Mouse (Mus musculus) liver, embryonic 14.5 days (tissue): ENCODE results near the gene Apba2. TPM values are rescaled to one million over a fixed set of nuclear protein-coding genes. Genes with fewer than 3 reads are reported as not detected.

Source experiments
- ATAC-seq: fragments of 200-750 bp; cut with Nextera tagmentation; 2 replicates; pipeline ENCODE4 v1.8.0; 2017; ENCODE audit warnings: moderate number of reproducible peaks, mild to moderate bottlenecking, moderate library complexity; ENCODE audit not compliant: insufficient read depth
- DNase-seq, 3 experiments: peaks; one replicate each; pipeline ENCODE4 v3.0.0-alpha.2; 2012 to 2013; ENCODE audit warnings: low read depth in 3 of 3, low spot score in 3 of 3
- H3K27ac ChIP-seq: fragments of 300-500 bp; sonication (generic); 2 replicates; pipeline ENCODE4 v1.5.1; 2014; ENCODE audit warnings: moderate library complexity, mild to moderate bottlenecking, control low read depth, inconsistent platforms
- H3K27me3 ChIP-seq: fragments of 300-500 bp; sonication (generic); 2 replicates; pipeline ENCODE4 v1.6.1; 2014; ENCODE audit warnings: mild to moderate bottlenecking, low read length, moderate library complexity; ENCODE audit not compliant: control insufficient read depth, insufficient read depth
- H3K36me3 ChIP-seq: fragments of 300-500 bp; sonication (generic); replicated peaks from 2 replicates; pipeline ENCODE4 v1.6.1; 2014; ENCODE audit warnings: low read depth; ENCODE audit not compliant: control insufficient read depth, insufficient read depth
- H3K4me1 ChIP-seq, 2 experiments: fragments of 200-500 bp in 1 of 2; fragments of 300-500 bp in 1 of 2; sonication (generic) in 1 of 2; replicated peaks; 2 replicates each; pipeline ENCODE4 v1.6.1; 2012 to 2014; ENCODE audit warnings: antibody characterized with exemption in 1 of 2, inconsistent platforms in 1 of 2, low read length in 1 of 2; ENCODE audit not compliant: control insufficient read depth in 2 of 2, insufficient read depth in 2 of 2
- H3K4me2 ChIP-seq: fragments of 300-500 bp; sonication (generic); 2 replicates; pipeline ENCODE4 v1.6.1; 2014; ENCODE audit warnings: low read depth, mild to moderate bottlenecking, control low read depth, moderate library complexity
- H3K4me3 ChIP-seq, 2 experiments: fragments of 200-500 bp in 1 of 2; fragments of 300-500 bp in 1 of 2; sonication (generic) in 1 of 2; 2 replicates each; pipeline ENCODE4 v1.5.1; 2012 to 2014; ENCODE audit warnings: low read depth in 2 of 2, low read length in 2 of 2, mild to moderate bottlenecking in 2 of 2, control low read depth in 1 of 2, inconsistent platforms in 1 of 2, moderate library complexity in 1 of 2; ENCODE audit not compliant: insufficient read depth in 1 of 2
- H3K9ac ChIP-seq: fragments of 300-500 bp; sonication (generic); replicated peaks from 2 replicates; pipeline ENCODE4 v1.6.1; 2014; ENCODE audit warnings: mild to moderate bottlenecking, control low read depth, moderate library complexity
- H3K9me3 ChIP-seq: fragments of 300-500 bp; sonication (generic); 2 replicates; pipeline ENCODE4 v1.6.1; 2016; ENCODE audit warnings: low read length, mixed read lengths; ENCODE audit not compliant: control insufficient read depth
- CTCF ChIP-seq: IDR thresholded peaks from 2 replicates; pipeline ENCODE4 v1.5.1; 2016; ENCODE audit warnings: antibody characterized with exemption, low read depth, control low read depth
- EP300 ChIP-seq: IDR thresholded peaks from 2 replicates; pipeline ENCODE4 v1.6.1; 2016; ENCODE audit warnings: antibody characterized with exemption, low read depth
- WGBS: fragments of 180-500 bp; shearing (Covaris S2); extraction: QIAGEN DNeasy Blood & Tissue Kit; methylation state at CpG from one replicate; pipeline ENCODE4 v1.1.7; 2014; ENCODE audit not compliant: insufficient replicate concordance; 5-methylcytosine and 5-hydroxymethylcytosine counted together
- polyA plus RNA-seq, 2 experiments: library from polyadenylated mRNA; depleted of rRNA in 1 of 2; stranded (reverse) in 1 of 2; unstranded in 1 of 2; fragments of >200 nt; fragmentation: Nextera tagmentation in 1 of 2; extraction: Ambion mirVana in 1 of 2; gene quantifications; 2 replicates each; pipeline versions ENCODE4 v1.2.1 to v1.2.3; 2012 to 2014

The Apba2 gene
- polyA plus RNA-seq, 2 experiments, result 0.02 TPM; not detected in 1

GRCm38 (mm10) chr7:64725967-64726695, 224.6 kb downstream of the Apba2 start:
- Histone ChIP-seq H3K4me2 (no peak overlapping the region), H3K4me3 (no peak overlapping the region), H3K9me3 (no peaks in the 10 kb centered on the region), H3K27ac (no peak overlapping the region), H3K9ac (no peak overlapping the region), H3K4me1 (no peaks in the 10 kb centered on the region), H3K27me3 (no peaks in the 10 kb centered on the region), H3K36me3 (no peaks in the 10 kb centered on the region)
- WGBS, result 44% methylated on average over 6 of the region's 6 CpGs
- no peak for ATAC-seq
- TF ChIP-seq EP300, result no peak
- TF ChIP-seq CTCF, result no peak
- no peak for DNase-seq

- Histone ChIP-seq H3K9ac (no peak overlapping the region), H3K9me3 (no peaks in the 10 kb centered on the region), H3K4me2 (no peak overlapping the region), H3K4me3 (no peak overlapping the region), H3K4me1 (no peaks in the 10 kb centered on the region), H3K27me3 (no peaks in the 10 kb centered on the region), H3K36me3 (no peaks in the 10 kb centered on the region), H3K27ac (no peak overlapping the region)
- DNase-seq, result no peak
- TF ChIP-seq CTCF (no peak), EP300 (no peak)
- no peak for ATAC-seq
- WGBS, result 53% methylated on average over 5 of the region's 5 CpGs
These were observed 226.7 kb downstream of the Apba2 start for GRCm38 (mm10) chr7:64728181-64728591.

GRCm38 (mm10) chr7:64728816-64729215, 227.3 kb downstream of the Apba2 start:
- Histone ChIP-seq H3K9ac (no peak overlapping the region), H3K4me3 (no peak overlapping the region), H3K36me3 (no peaks in the 10 kb centered on the region), H3K4me2 (no peak overlapping the region), H3K27ac (no peak overlapping the region), H3K4me1 (no peaks in the 10 kb centered on the region), H3K27me3 (no peaks in the 10 kb centered on the region), H3K9me3 (no peaks in the 10 kb centered on the region)
- ATAC-seq (no peak), DNase-seq (no peak)
- 40% methylated on average over 3 of the region's 3 CpGs for WGBS
- TF ChIP-seq EP300, result no peak
- TF ChIP-seq CTCF, result no peak

GRCm38 (mm10) chr7:64729785-64730184, 228.3 kb downstream of the Apba2 start:
- WGBS, result 25% methylated on average over 7 of the region's 7 CpGs
- Histone ChIP-seq H3K4me3 (no peak overlapping the region), H3K27ac (no peak overlapping the region), H3K36me3 (no peaks in the 10 kb centered on the region), H3K4me1 (no peaks in the 10 kb centered on the region), H3K27me3 (no peaks in the 10 kb centered on the region), H3K4me2 (no peak overlapping the region), H3K9me3 (no peaks in the 10 kb centered on the region), H3K9ac (no peak overlapping the region)
- peak; percentile 54 for TF ChIP-seq CTCF
- no peak for TF ChIP-seq EP300
- no peak for DNase-seq
- ATAC-seq, result no peak

- DNase-seq (no peak), ATAC-seq (no peak)
- WGBS, result 58% methylated on average over 11 of the region's 11 CpGs
- no peaks in the 10 kb centered on the region for H3K9me3 ChIP-seq
- H3K4me3 ChIP-seq, result no peak overlapping the region
- H3K36me3 ChIP-seq, result no peaks in the 10 kb centered on the region
- no peak overlapping the region for H3K27ac ChIP-seq
- H3K9ac ChIP-seq, result no peak overlapping the region
- H3K4me2 ChIP-seq, result no peak overlapping the region
- no peak for TF ChIP-seq CTCF
- no peak for TF ChIP-seq EP300
- H3K27me3 ChIP-seq, result no peaks in the 10 kb centered on the region
- H3K4me1 ChIP-seq, result no peaks in the 10 kb centered on the region
These were observed 237.6 kb downstream of the Apba2 start for GRCm38 (mm10) chr7:64739131-64739530.
